Mouse (Mus musculus): ENCODE measurements around the gene Mon2. TPM values are rescaled to one million over a fixed set of nuclear protein-coding genes. Genes with fewer than 3 reads are reported as not detected.
A peak's percentile ranks its signal among the peaks of the same experiment; 100 is the strongest.
"Not testable (repeated sequence)": the region's sequence is repeated elsewhere in the genome, so short reads cannot be mapped to it uniquely, and the experiment has no call there.

Gene Mon2
- polyA plus RNA-seq, 1 experiment from 2014 or later: 28.6 TPM

GRCm38 (mm10) chr10:122970188-122970587 lies 106.1 kb downstream of the Mon2 start:
- no peak for ATAC-seq (replicated peaks; ENCODE audit: low FRiP score)
- no peak overlapping the region for H3K4me2 ChIP-seq (ENCODE audit: low read depth, low read length, severe bottlenecking)
- WGBS: 91% methylated on average over 7 of the region's 7 CpGs

GRCm38 (mm10) chr10:122966421-122966820 lies 109.9 kb downstream of the Mon2 start:
- DNase-seq (ENCODE audit: low spot score): no peak
- Histone ChIP-seq H3K9me3 (ENCODE audit: control insufficient read depth, low read length) (no peaks in the 10 kb centered on the region), H3K4me3 (ENCODE audit: low read depth, low read length) (no peak overlapping the region), H3K4me1 (replicated peaks; ENCODE audit: control insufficient read depth, insufficient read depth, low read length) (peaks cover 11% of the 10 kb centered on the region), H3K27me3 (ENCODE audit: control insufficient read depth, insufficient read depth, low read length) (no peaks in the 10 kb centered on the region), H3K27ac (ENCODE audit: low read depth, low read length) (no peak overlapping the region), H3K9ac (ENCODE audit: low read length) (no peak overlapping the region), H3K4me2 (ENCODE audit: low read depth, low read length, severe bottlenecking) (no peak overlapping the region), H3K36me3 (ENCODE audit: control insufficient read depth, insufficient read depth, low read length) (no peaks in the 10 kb centered on the region)
- ATAC-seq (replicated peaks; ENCODE audit: low FRiP score): no peak
- 85% methylated on average over 7 of the region's 7 CpGs for WGBS

More at GRCm38 (mm10) chr10:122970188-122970587, 106.1 kb downstream of the Mon2 start:
- H3K36me3 ChIP-seq (ENCODE audit: control insufficient read depth, insufficient read depth, low read length): no peaks in the 10 kb centered on the region
- DNase-seq (ENCODE audit: low spot score): peak; percentile 32
- H3K9me3 ChIP-seq (ENCODE audit: control insufficient read depth, low read length): no peaks in the 10 kb centered on the region
- H3K4me3 ChIP-seq (ENCODE audit: low read depth, low read length): no peak overlapping the region
- H3K27ac ChIP-seq (ENCODE audit: low read depth, low read length): no peak overlapping the region
- no peak overlapping the region for H3K9ac ChIP-seq (ENCODE audit: low read length)
- H3K27me3 ChIP-seq (ENCODE audit: control insufficient read depth, insufficient read depth, low read length): no peaks in the 10 kb centered on the region
- H3K4me1 ChIP-seq (replicated peaks; ENCODE audit: control insufficient read depth, insufficient read depth, low read length): no peaks in the 10 kb centered on the region

DNA sequence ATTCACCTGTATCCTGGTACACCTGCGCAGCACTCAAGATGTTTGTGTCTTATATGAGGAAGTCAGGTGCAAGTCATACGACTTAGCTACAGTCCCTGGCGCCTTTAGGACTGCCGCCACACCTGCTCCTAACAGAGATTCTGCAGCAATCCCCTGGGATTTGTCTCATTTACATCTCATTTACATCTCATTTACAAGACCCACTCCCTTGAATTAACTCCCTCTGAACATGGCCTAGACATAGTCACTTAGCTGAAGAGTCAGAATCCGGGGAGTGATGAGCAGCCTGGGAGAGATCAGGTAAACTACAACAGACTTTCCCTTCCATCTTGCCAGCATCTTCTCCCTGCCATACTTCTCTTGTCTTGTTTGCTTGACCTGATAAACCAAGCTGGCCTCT lies 110.7 kb downstream of the Mon2 start:
- H3K27me3 ChIP-seq (ENCODE audit: control insufficient read depth, insufficient read depth, low read length); H3K9ac ChIP-seq (ENCODE audit: low read length); H3K36me3 ChIP-seq (ENCODE audit: control insufficient read depth, insufficient read depth, low read length); H3K4me2 ChIP-seq (ENCODE audit: low read depth, low read length, severe bottlenecking); H3K4me3 ChIP-seq (ENCODE audit: low read depth, low read length); H3K27ac ChIP-seq (ENCODE audit: low read depth, low read length); H3K9me3 ChIP-seq (ENCODE audit: control insufficient read depth, low read length); DNase-seq (ENCODE audit: low spot score); ATAC-seq (replicated peaks; ENCODE audit: low FRiP score): not testable (repeated sequence)
- WGBS: 84% methylated on average over 4 of the region's 5 CpGs
- H3K4me1 ChIP-seq (replicated peaks; ENCODE audit: control insufficient read depth, insufficient read depth, low read length): peaks cover 11% of the 10 kb centered on the region

- peak overlapping the region; percentile 51; the same call in 1 of the 2 replicates for H3K9ac ChIP-seq (ENCODE audit: low read length)
- ATAC-seq (replicated peaks; ENCODE audit: low FRiP score) (peak; percentile 54), DNase-seq (ENCODE audit: low spot score) (no peak)
- WGBS: 17% methylated on average over 4 of the region's 4 CpGs
- peak overlapping the region; percentile 21; the same call in 1 of the 2 replicates for H3K4me3 ChIP-seq (ENCODE audit: low read depth, low read length)
- peaks cover 11% of the 10 kb centered on the region for H3K4me1 ChIP-seq (replicated peaks; ENCODE audit: control insufficient read depth, insufficient read depth, low read length)
- H3K36me3 ChIP-seq (ENCODE audit: control insufficient read depth, insufficient read depth, low read length): no peaks in the 10 kb centered on the region
- no peak overlapping the region for H3K27ac ChIP-seq (ENCODE audit: low read depth, low read length)
- H3K9me3 ChIP-seq (ENCODE audit: control insufficient read depth, low read length): no peaks in the 10 kb centered on the region
- peak overlapping the region; percentile 50; the same call in 1 of the 2 replicates for H3K4me2 ChIP-seq (ENCODE audit: low read depth, low read length, severe bottlenecking)
- H3K27me3 ChIP-seq (ENCODE audit: control insufficient read depth, insufficient read depth, low read length): no peaks in the 10 kb centered on the region
Measured at GRCm38 (mm10) chr10:122964241-122964636, 112.1 kb downstream of the Mon2 start.

DNA sequence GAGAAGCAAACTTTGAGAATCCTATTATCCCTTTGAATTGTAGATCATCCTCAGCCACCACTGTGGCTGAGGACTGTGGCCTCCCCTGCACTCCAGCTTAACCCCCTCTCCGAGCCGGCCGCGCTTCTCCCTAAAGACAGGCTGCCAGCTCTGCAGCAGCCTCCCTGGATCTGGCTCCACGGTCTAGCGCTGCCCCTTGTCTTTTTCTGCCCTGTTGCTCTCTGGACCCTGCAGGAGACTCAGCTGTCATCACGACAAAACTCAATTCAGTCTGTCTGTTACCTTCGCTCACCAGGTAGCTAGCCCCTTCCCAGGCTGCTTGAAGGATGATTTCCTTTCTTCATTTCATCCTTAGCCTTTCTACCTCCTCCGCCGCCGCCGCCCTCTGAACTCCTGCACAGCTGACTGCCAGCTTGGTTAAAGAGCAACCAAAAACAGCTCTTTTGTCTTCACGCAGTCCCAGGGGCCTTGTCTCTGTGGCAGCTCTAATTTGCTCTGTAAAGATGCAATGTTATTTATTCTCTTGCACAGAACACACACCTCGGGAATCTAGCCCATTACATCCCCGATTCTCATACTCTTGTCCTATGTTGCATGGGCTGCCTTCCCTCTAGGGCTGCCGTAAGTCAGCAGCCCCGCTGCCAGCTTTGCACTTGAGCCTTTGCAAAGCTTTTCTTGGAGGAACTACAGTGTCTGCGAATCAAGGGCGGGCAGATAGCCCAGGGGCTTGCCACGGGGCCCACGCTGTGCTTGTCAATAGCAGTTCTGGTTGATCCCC lies 112.7 kb downstream of the Mon2 start:
- Histone ChIP-seq H3K4me1 (replicated peaks; ENCODE audit: control insufficient read depth, insufficient read depth, low read length) (peaks cover 11% of the 10 kb centered on the region), H3K9ac (ENCODE audit: low read length) (peak overlapping the region; percentile 51), H3K27ac (ENCODE audit: low read depth, low read length) (0 out of 2 replicates have a peak overlapping the region, but pooled peaks have one; percentile 19), H3K27me3 (ENCODE audit: control insufficient read depth, insufficient read depth, low read length) (no peaks in the 10 kb centered on the region), H3K9me3 (ENCODE audit: control insufficient read depth, low read length) (no peaks in the 10 kb centered on the region), H3K36me3 (ENCODE audit: control insufficient read depth, insufficient read depth, low read length) (no peaks in the 10 kb centered on the region), H3K4me2 (ENCODE audit: low read depth, low read length, severe bottlenecking) (peak overlapping the region; percentile 50), H3K4me3 (ENCODE audit: low read depth, low read length) (peak overlapping the region; percentile 21)
- WGBS: under 1% methylated on average over 21 of the region's 21 CpGs
- ATAC-seq (replicated peaks; ENCODE audit: low FRiP score) (peak; percentile 42), DNase-seq (ENCODE audit: low spot score) (peak; percentile 64)

- H3K9me3 ChIP-seq (ENCODE audit: control insufficient read depth, low read length): no peaks in the 10 kb centered on the region
- no peak overlapping the region for H3K9ac ChIP-seq (ENCODE audit: low read length)
- H3K4me2 ChIP-seq (ENCODE audit: low read depth, low read length, severe bottlenecking): no peak overlapping the region
- peaks cover 11% of the 10 kb centered on the region for H3K4me1 ChIP-seq (replicated peaks; ENCODE audit: control insufficient read depth, insufficient read depth, low read length)
- no peaks in the 10 kb centered on the region for H3K27me3 ChIP-seq (ENCODE audit: control insufficient read depth, insufficient read depth, low read length)
- H3K36me3 ChIP-seq (ENCODE audit: control insufficient read depth, insufficient read depth, low read length): no peaks in the 10 kb centered on the region
- WGBS: 55% methylated on average over 9 of the region's 9 CpGs
- no peak for ATAC-seq (replicated peaks; ENCODE audit: low FRiP score)
- H3K27ac ChIP-seq (ENCODE audit: low read depth, low read length): no peak overlapping the region
- H3K4me3 ChIP-seq (ENCODE audit: low read depth, low read length): no peak overlapping the region
- DNase-seq (ENCODE audit: low spot score): no peak
Measured at GRCm38 (mm10) chr10:122962651-122963050, 113.7 kb downstream of the Mon2 start.

- DNase-seq (ENCODE audit: low spot score) (no peak), ATAC-seq (replicated peaks; ENCODE audit: low FRiP score) (no peak)
- Histone ChIP-seq H3K9me3 (ENCODE audit: control insufficient read depth, low read length) (no peaks in the 10 kb centered on the region), H3K4me2 (ENCODE audit: low read depth, low read length, severe bottlenecking) (no peak overlapping the region), H3K36me3 (ENCODE audit: control insufficient read depth, insufficient read depth, low read length) (no peaks in the 10 kb centered on the region), H3K4me3 (ENCODE audit: low read depth, low read length) (no peak overlapping the region), H3K27me3 (ENCODE audit: control insufficient read depth, insufficient read depth, low read length) (no peaks in the 10 kb centered on the region), H3K27ac (ENCODE audit: low read depth, low read length) (no peak overlapping the region), H3K9ac (ENCODE audit: low read length) (no peak overlapping the region), H3K4me1 (replicated peaks; ENCODE audit: control insufficient read depth, insufficient read depth, low read length) (peaks cover 11% of the 10 kb centered on the region)
- WGBS: 72% methylated on average over 9 of the region's 9 CpGs
Measured at GRCm38 (mm10) chr10:122961494-122961893, 114.8 kb downstream of the Mon2 start.

DNA sequence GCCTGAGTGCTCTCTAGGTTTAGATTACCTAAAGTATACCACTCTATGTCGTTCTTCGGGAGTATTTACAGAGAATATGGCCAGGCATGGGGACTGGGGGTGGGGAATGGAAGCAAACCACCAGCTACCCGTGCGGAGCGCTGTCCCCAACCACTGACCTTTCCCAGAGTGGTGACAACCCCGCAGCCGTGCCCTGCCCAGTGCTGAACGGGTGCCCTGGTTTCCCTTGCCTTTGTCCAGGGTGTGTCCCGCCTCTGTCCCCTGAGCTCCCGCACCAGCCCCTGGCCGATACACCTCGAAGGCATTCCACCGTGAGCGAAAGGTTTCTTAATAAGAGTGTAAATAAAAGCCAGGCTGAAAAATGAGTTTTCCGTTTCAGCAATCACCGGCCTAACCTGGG lies 115.6 kb downstream of the Mon2 start:
- Histone ChIP-seq H3K9me3 (ENCODE audit: control insufficient read depth, low read length) (no peaks in the 10 kb centered on the region), H3K36me3 (ENCODE audit: control insufficient read depth, insufficient read depth, low read length) (no peaks in the 10 kb centered on the region), H3K27ac (ENCODE audit: low read depth, low read length) (no peak overlapping the region), H3K4me2 (ENCODE audit: low read depth, low read length, severe bottlenecking) (no peak overlapping the region), H3K9ac (ENCODE audit: low read length) (no peak overlapping the region), H3K27me3 (ENCODE audit: control insufficient read depth, insufficient read depth, low read length) (no peaks in the 10 kb centered on the region), H3K4me1 (replicated peaks; ENCODE audit: control insufficient read depth, insufficient read depth, low read length) (peaks cover 11% of the 10 kb centered on the region), H3K4me3 (ENCODE audit: low read depth, low read length) (no peak overlapping the region)
- no peak for ATAC-seq (replicated peaks; ENCODE audit: low FRiP score)
- WGBS: 74% methylated on average over 16 of the region's 16 CpGs
- DNase-seq (ENCODE audit: low spot score): no peak

GRCm38 (mm10) chr10:122960216-122960615 lies 116.1 kb downstream of the Mon2 start:
- 88% methylated on average over 16 of the region's 16 CpGs for WGBS
- ATAC-seq (replicated peaks; ENCODE audit: low FRiP score) (no peak), DNase-seq (ENCODE audit: low spot score) (no peak)
- H3K27me3 ChIP-seq (ENCODE audit: control insufficient read depth, insufficient read depth, low read length): no peaks in the 10 kb centered on the region
- no peak overlapping the region for H3K9ac ChIP-seq (ENCODE audit: low read length)
- H3K36me3 ChIP-seq (ENCODE audit: control insufficient read depth, insufficient read depth, low read length): no peaks in the 10 kb centered on the region
- H3K4me2 ChIP-seq (ENCODE audit: low read depth, low read length, severe bottlenecking): no peak overlapping the region
- H3K27ac ChIP-seq (ENCODE audit: low read depth, low read length): no peak overlapping the region
- no peak overlapping the region for H3K4me3 ChIP-seq (ENCODE audit: low read depth, low read length)
- H3K4me1 ChIP-seq (replicated peaks; ENCODE audit: control insufficient read depth, insufficient read depth, low read length): peaks cover 11% of the 10 kb centered on the region
- H3K9me3 ChIP-seq (ENCODE audit: control insufficient read depth, low read length): no peaks in the 10 kb centered on the region

Data from forebrain, embryonic 11.5 days (tissue).